Mouse (Mus musculus): ENCODE measurements around the gene Mef2d. TPM values are rescaled to one million over a fixed set of nuclear protein-coding genes. Genes with fewer than 3 reads are reported as not detected.
A peak's percentile ranks its signal among the peaks of the same experiment; 100 is the strongest.

Gene Mef2d
- polyA plus RNA-seq, 1 experiment from 2014 or later = 23.8 TPM

DNA sequence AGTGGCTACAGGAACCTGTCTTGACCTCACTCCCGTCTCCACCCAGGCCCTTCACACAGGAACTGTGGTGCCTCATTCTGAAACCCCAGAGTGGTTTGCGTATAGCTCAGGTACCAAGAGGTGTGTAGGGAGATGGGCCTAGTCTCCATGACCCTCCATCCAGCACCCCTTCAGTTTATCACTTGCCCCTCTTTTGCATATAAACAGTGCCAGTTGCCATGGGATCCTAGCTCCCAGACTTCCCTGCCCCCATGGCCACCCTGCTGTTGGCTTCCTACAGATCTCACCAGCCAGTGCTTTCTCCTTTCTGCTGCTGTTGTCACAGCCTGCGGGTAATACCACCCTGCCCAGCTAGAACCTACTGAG is 8.8 kb downstream of the Mef2d start:
- H3K4me2 ChIP-seq (ENCODE audit: low read length) = no peak overlapping the region

DNA sequence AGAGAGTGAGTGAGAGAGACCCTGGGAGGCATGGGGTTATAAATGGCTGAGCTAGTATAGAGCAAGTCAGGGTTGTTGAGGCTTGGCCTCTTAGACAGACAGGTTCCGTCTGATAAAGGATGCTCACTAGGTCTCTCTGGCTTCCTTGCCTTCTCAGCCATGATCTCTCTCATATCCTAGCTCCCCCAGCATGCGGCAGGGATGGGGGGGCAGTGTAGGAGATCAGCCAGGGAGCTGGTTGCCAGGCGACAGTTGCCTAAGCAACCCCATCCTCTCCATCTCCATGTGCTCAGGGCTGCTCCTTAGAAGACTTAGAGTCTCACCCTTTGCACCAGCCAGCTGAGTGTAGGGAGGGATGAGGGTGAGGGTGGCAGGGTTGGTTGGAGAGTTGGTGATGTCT is 9.9 kb downstream of the Mef2d start:
- ATAC-seq (replicated peaks; ENCODE audit: low FRiP score, low TSS enrichment, low read depth) = no peak
- H3K9ac ChIP-seq (ENCODE audit: low read length) = no peak overlapping the region
- H3K4me1 ChIP-seq (replicated peaks; ENCODE audit: control insufficient read depth, insufficient read depth, low read length) = peaks cover 46% of the 10 kb centered on the region
- H3K36me3 ChIP-seq (ENCODE audit: control insufficient read depth, insufficient read depth, low read length) = peaks cover 19% of the 10 kb centered on the region
- no peak for DNase-seq (ENCODE audit: low spot score)
- H3K27ac ChIP-seq (ENCODE audit: low read depth) = no peak overlapping the region
- no peaks in the 10 kb centered on the region for H3K9me3 ChIP-seq (ENCODE audit: control insufficient read depth, low read length)
- WGBS = 79% methylated on average over 3 of the region's 3 CpGs
- H3K27me3 ChIP-seq (replicated peaks; ENCODE audit: control insufficient read depth, insufficient read depth, low read length) = no peaks in the 10 kb centered on the region
- no peak overlapping the region for H3K4me2 ChIP-seq (ENCODE audit: low read length)
- no peak overlapping the region for H3K4me3 ChIP-seq (ENCODE audit: low read depth, low read length)

More for the DNA sequence above, 8.8 kb downstream of the Mef2d start:
- Histone ChIP-seq H3K9ac (ENCODE audit: low read length) (no peak overlapping the region), H3K4me3 (ENCODE audit: low read depth, low read length) (no peak overlapping the region), H3K9me3 (ENCODE audit: control insufficient read depth, low read length) (no peaks in the 10 kb centered on the region), H3K27me3 (replicated peaks; ENCODE audit: control insufficient read depth, insufficient read depth, low read length) (no peaks in the 10 kb centered on the region), H3K27ac (ENCODE audit: low read depth) (peak overlapping the region; percentile 62), H3K4me1 (replicated peaks; ENCODE audit: control insufficient read depth, insufficient read depth, low read length) (peaks cover 57% of the 10 kb centered on the region), H3K36me3 (ENCODE audit: control insufficient read depth, insufficient read depth, low read length) (peaks cover 8% of the 10 kb centered on the region; the same call in 1 of the 2 replicates)
- DNase-seq (ENCODE audit: low spot score) (no peak), ATAC-seq (replicated peaks; ENCODE audit: low FRiP score, low TSS enrichment, low read depth) (no peak)
- 69% methylated on average over 3 of the region's 3 CpGs for WGBS

DNA sequence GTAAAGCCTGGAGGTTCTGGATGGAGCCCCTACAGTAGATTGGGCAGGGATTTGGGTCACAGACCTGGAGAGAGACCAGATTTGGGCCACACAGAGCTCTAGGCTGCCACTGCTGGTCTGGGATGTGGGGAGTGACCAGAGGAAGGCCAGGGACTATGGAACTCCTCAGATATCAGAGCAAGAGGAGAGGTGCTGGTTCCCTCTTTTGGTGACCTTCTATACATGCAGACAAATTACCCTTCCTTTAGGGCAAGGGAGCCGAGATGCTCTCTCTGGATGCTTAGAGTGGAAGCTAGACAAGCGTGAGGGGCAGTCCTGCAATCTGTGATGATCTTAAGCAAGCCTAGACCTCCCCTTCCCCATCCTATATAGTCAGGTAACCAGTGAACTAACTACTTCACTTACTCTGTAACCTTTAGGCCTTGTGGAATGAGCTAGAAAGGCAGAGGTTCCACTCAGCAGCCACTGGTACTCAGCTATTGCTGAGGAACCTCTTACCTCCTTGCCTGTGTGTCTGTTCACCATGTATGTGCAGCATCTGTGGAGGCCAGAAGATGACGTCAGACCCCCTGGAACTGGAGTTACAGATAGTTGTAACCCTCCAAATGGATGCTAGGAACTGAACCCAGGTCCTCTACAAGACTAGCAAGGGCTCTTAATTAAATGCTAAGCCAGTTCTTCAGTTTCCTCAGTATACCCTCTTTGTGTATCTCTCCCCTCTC is 11.3 kb downstream of the Mef2d start:
- H3K9ac ChIP-seq (ENCODE audit: low read length) = no peak overlapping the region
- no peaks in the 10 kb centered on the region for H3K9me3 ChIP-seq (ENCODE audit: control insufficient read depth, low read length)
- peaks cover 36% of the 10 kb centered on the region for H3K4me1 ChIP-seq (replicated peaks; ENCODE audit: control insufficient read depth, insufficient read depth, low read length)
- no peak overlapping the region for H3K4me3 ChIP-seq (ENCODE audit: low read depth, low read length)
- WGBS = 81% methylated on average over 3 of the region's 3 CpGs
- H3K27ac ChIP-seq (ENCODE audit: low read depth) = no peak overlapping the region
- H3K36me3 ChIP-seq (ENCODE audit: control insufficient read depth, insufficient read depth, low read length) = peaks cover 23% of the 10 kb centered on the region
- no peaks in the 10 kb centered on the region for H3K27me3 ChIP-seq (replicated peaks; ENCODE audit: control insufficient read depth, insufficient read depth, low read length)
- no peak overlapping the region for H3K4me2 ChIP-seq (ENCODE audit: low read length)
- no peak for ATAC-seq (replicated peaks; ENCODE audit: low FRiP score, low TSS enrichment, low read depth)
- DNase-seq (ENCODE audit: low spot score) = no peak

DNA sequence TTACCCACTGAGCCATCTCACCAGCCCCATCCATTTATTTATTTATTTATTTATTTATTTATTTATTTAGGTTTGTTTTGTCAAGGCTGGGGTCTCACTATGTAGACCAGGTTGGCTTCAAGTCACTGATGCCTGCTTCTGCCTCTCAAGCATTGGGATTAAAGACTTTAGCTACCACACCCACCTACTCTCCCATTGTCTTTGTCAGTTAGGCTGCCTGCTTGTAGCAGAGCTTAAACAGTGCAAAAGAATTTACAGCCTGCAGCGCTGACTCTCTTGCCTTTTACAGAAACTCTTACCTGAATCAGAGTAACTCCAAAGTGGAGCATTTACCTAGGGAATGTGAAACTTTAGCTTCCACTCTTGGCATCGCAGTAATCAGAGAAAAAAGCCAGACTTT is 12.1 kb downstream of the Mef2d start:
- no peaks in the 10 kb centered on the region for H3K27me3 ChIP-seq (replicated peaks; ENCODE audit: control insufficient read depth, insufficient read depth, low read length)
- no peak overlapping the region for H3K4me2 ChIP-seq (ENCODE audit: low read length)
- 65% methylated on average over 2 of the region's 2 CpGs for WGBS
- H3K36me3 ChIP-seq (ENCODE audit: control insufficient read depth, insufficient read depth, low read length) = peaks cover 31% of the 10 kb centered on the region
- ATAC-seq (replicated peaks; ENCODE audit: low FRiP score, low TSS enrichment, low read depth) (no peak), DNase-seq (ENCODE audit: low spot score) (no peak)
- no peak overlapping the region for H3K4me3 ChIP-seq (ENCODE audit: low read depth, low read length)
- H3K27ac ChIP-seq (ENCODE audit: low read depth) = no peak overlapping the region
- H3K9ac ChIP-seq (ENCODE audit: low read length) = no peak overlapping the region
- H3K9me3 ChIP-seq (ENCODE audit: control insufficient read depth, low read length) = no peaks in the 10 kb centered on the region
- peaks cover 28% of the 10 kb centered on the region for H3K4me1 ChIP-seq (replicated peaks; ENCODE audit: control insufficient read depth, insufficient read depth, low read length)

DNA sequence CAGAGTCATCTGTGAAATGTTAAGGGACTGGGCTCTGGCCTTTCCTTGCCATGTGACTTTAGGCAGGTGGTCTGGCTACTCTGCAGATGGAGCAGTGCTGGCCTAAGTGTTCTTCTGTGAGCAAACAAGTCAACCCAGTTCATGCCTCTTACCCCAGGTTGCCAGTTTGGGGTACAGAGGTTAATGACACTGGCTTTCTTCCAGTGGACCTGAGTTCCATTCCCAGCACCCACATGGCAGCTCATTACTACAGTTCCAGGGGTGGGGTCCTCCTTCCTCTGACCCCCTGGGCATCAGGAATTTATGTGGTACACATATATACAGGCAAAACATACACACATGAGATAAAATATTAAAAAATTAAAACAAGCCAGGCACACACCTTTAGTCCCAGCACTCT is 14.6 kb downstream of the Mef2d start:
- Histone ChIP-seq H3K4me3 (ENCODE audit: low read depth, low read length) (no peak overlapping the region), H3K9me3 (ENCODE audit: control insufficient read depth, low read length) (no peaks in the 10 kb centered on the region), H3K36me3 (ENCODE audit: control insufficient read depth, insufficient read depth, low read length) (peaks cover 56% of the 10 kb centered on the region), H3K9ac (ENCODE audit: low read length) (no peak overlapping the region), H3K27me3 (replicated peaks; ENCODE audit: control insufficient read depth, insufficient read depth, low read length) (no peaks in the 10 kb centered on the region), H3K27ac (ENCODE audit: low read depth) (no peak overlapping the region), H3K4me1 (replicated peaks; ENCODE audit: control insufficient read depth, insufficient read depth, low read length) (peaks cover 4% of the 10 kb centered on the region), H3K4me2 (ENCODE audit: low read length) (no peak overlapping the region)
- ATAC-seq (replicated peaks; ENCODE audit: low FRiP score, low TSS enrichment, low read depth) (no peak), DNase-seq (ENCODE audit: low spot score) (no peak)

DNA sequence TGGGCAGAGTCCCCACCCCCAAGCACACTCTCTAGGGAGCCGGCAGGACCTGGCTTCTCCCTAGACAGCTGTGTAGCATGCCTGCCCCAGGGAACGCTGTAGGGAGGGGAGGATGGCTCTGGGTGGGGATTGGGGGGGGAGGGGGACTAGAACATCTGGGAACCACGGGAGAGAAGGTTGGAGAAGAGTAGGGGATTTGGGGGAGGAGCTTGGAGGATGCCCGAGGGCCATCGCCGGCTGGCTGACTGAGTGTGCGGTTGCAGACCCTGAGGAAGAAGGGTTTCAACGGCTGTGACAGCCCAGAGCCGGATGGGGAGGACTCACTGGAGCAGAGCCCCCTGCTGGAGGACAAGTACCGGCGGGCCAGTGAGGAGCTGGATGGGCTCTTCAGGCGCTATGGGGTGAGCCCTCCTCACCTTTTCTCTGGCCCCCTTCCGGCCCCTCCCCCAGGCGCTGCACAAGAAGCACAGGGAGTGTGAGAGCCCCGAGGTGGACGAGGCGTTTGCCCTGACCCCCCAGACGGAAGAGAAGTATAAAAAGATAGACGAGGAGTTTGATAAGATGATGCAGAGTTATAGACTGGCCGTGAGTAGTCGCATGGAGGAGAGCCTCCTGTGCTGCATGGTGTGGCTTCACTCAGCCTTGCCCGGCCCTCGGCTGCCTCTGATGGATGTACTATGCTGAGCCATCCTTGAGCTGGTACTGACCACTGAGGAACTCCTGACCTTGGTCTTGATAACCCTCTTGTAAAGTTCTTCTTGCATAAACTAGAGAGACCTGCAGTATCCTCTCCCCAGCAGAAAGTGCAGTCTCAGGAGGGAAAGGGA is 15.8 kb downstream of the Mef2d start:
- Histone ChIP-seq H3K4me2 (ENCODE audit: low read length) (no peak overlapping the region), H3K9me3 (ENCODE audit: control insufficient read depth, low read length) (no peaks in the 10 kb centered on the region), H3K36me3 (ENCODE audit: control insufficient read depth, insufficient read depth, low read length) (peaks cover 68% of the 10 kb centered on the region), H3K9ac (ENCODE audit: low read length) (no peak overlapping the region), H3K27ac (ENCODE audit: low read depth) (no peak overlapping the region), H3K4me3 (ENCODE audit: low read depth, low read length) (no peak overlapping the region), H3K27me3 (replicated peaks; ENCODE audit: control insufficient read depth, insufficient read depth, low read length) (no peaks in the 10 kb centered on the region), H3K4me1 (replicated peaks; ENCODE audit: control insufficient read depth, insufficient read depth, low read length) (peaks cover 4% of the 10 kb centered on the region)
- peak; percentile 63 for DNase-seq (ENCODE audit: low spot score)
- peak; percentile 47 for ATAC-seq (replicated peaks; ENCODE audit: low FRiP score, low TSS enrichment, low read depth)
- 21% methylated on average over 23 of the region's 23 CpGs for WGBS

DNA sequence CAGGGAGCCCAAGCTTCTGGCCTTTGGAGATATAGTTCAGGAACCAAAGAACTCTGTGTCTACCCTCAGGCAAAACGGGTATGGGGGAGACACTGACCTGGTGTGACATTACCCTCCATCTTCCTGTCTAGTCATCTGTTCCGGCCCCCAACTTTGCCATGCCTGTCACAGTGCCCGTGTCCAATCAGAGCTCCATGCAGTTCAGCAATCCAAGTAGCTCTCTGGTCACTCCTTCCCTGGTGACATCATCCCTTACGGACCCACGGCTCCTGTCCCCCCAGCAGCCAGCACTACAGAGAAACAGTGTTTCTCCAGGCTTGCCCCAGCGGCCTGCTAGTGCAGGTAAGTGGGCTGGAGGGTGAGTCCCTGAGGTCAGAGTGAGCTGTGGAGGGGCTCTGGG is 16.8 kb downstream of the Mef2d start:
- Histone ChIP-seq H3K4me1 (replicated peaks; ENCODE audit: control insufficient read depth, insufficient read depth, low read length) (peaks cover 4% of the 10 kb centered on the region), H3K9ac (ENCODE audit: low read length) (no peak overlapping the region), H3K27me3 (replicated peaks; ENCODE audit: control insufficient read depth, insufficient read depth, low read length) (no peaks in the 10 kb centered on the region), H3K27ac (ENCODE audit: low read depth) (no peak overlapping the region), H3K4me3 (ENCODE audit: low read depth, low read length) (no peak overlapping the region), H3K36me3 (ENCODE audit: control insufficient read depth, insufficient read depth, low read length) (peaks cover 78% of the 10 kb centered on the region), H3K4me2 (ENCODE audit: low read length) (no peak overlapping the region), H3K9me3 (ENCODE audit: control insufficient read depth, low read length) (no peaks in the 10 kb centered on the region)
- DNase-seq (ENCODE audit: low spot score) (no peak), ATAC-seq (replicated peaks; ENCODE audit: low FRiP score, low TSS enrichment, low read depth) (no peak)
- WGBS = 89% methylated on average over 6 of the region's 6 CpGs

DNA sequence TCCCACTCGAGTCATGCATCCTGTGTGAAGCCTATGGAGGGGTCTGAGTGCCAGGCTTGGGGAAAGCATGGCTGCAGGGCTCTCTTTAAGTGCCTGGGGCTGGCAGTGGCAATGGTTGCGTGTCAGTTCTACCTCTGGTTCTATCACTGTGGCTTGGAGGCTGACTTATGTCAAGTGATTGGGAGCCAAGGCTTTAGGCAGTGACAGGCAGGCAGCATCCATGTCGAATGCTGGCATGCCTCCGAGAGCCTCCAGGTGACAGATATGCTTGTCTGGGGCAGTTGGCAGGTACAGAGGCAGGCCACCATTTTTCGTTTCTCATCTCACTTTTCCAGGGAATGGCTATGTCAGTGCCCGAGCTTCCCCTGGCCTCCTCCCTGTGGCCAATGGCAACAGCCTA is 18.7 kb downstream of the Mef2d start:
- Histone ChIP-seq H3K4me1 (replicated peaks; ENCODE audit: control insufficient read depth, insufficient read depth, low read length) (peaks cover 4% of the 10 kb centered on the region), H3K27ac (ENCODE audit: low read depth) (no peak overlapping the region), H3K27me3 (replicated peaks; ENCODE audit: control insufficient read depth, insufficient read depth, low read length) (no peaks in the 10 kb centered on the region), H3K4me3 (ENCODE audit: low read depth, low read length) (no peak overlapping the region), H3K36me3 (ENCODE audit: control insufficient read depth, insufficient read depth, low read length) (peaks cover 90% of the 10 kb centered on the region), H3K4me2 (ENCODE audit: low read length) (no peak overlapping the region), H3K9ac (ENCODE audit: low read length) (no peak overlapping the region), H3K9me3 (ENCODE audit: control insufficient read depth, low read length) (no peaks in the 10 kb centered on the region)
- 82% methylated on average over 6 of the region's 6 CpGs for WGBS
- no peak for DNase-seq (ENCODE audit: low spot score)
- ATAC-seq (replicated peaks; ENCODE audit: low FRiP score, low TSS enrichment, low read depth) = no peak

DNA sequence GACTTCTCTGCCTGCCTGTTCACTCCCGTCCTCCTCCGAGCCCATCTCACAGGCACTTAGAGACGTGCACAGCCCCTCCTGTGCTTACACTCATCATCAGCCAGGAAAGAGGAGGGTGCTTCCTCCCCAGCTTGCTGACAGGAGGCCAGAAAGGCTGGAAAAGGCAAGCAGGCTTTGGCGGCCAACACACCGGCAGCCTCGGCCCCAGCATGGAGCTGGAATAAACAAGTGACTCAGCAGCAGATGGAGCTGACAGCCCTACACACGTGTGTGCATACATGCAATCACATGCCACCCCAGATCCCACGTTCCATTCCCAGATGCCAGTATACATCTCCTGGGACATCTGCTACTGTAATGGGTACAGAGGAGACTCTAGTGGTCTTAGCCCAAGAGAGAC is 20.1 kb downstream of the Mef2d start:
- no peaks in the 10 kb centered on the region for H3K27me3 ChIP-seq (replicated peaks; ENCODE audit: control insufficient read depth, insufficient read depth, low read length)
- ATAC-seq (replicated peaks; ENCODE audit: low FRiP score, low TSS enrichment, low read depth) (no peak), DNase-seq (ENCODE audit: low spot score) (no peak)
- no peak overlapping the region for H3K9ac ChIP-seq (ENCODE audit: low read length)
- H3K36me3 ChIP-seq (ENCODE audit: control insufficient read depth, insufficient read depth, low read length) = peaks cover 90% of the 10 kb centered on the region
- H3K9me3 ChIP-seq (ENCODE audit: control insufficient read depth, low read length) = no peaks in the 10 kb centered on the region
- H3K4me3 ChIP-seq (ENCODE audit: low read depth, low read length) = no peak overlapping the region
- 82% methylated on average over 8 of the region's 8 CpGs for WGBS
- no peak overlapping the region for H3K27ac ChIP-seq (ENCODE audit: low read depth)
- H3K4me1 ChIP-seq (replicated peaks; ENCODE audit: control insufficient read depth, insufficient read depth, low read length) = peaks cover 4% of the 10 kb centered on the region
- no peak overlapping the region for H3K4me2 ChIP-seq (ENCODE audit: low read length)
